Mouse (Mus musculus) ovary, adult 18-20 months (tissue): ENCODE data around the gene Mlf2.
A peak's percentile ranks its signal among the peaks of the same experiment; 100 is the strongest.
"Not testable (repeated sequence)": the region's sequence is repeated elsewhere in the genome, so short reads cannot be mapped to it uniquely, and the experiment has no call there.

Source experiments
- DNase-seq: peaks from one replicate; pipeline ENCODE4 v3.0.0; 2022; ENCODE audit warnings: low spot score, mixed read lengths

The Mlf2 gene

DNA sequence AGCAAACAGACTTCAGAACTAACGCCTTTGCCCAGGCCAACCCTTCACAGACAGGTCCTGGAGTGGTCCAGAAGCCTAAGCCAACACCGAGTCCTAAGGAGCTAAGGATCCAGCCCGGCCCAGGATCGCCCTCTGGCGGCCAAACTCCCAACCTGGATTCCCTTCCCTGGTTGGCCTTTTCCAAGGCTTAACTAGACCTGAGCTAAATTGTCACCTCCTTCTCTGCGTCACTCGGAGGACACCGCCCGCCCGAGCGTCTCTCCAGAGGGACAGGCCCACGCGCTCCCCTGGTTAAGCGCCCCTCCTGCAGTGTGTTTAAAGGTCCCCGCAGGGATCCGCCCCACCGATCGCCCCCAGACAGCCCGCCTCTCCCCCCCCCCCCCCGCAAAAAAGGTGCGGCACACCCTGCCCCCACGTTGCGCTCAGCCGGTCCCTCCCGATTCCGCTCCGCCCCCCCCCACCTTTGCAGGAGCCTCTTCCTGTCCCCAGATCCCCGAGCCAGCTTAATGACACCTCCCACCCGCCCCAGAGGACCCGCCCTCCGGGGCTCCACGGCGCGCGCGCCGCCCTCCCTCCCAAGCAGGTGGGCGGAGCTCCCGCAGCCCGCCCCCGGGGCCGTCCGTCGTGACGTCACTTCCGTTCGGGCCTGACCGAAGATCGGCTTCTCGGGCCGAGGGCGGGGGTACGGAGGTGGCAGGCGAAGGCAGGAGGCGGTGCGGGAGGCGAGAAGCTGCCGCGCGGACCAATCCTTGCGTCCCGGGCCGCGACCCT lies at the start of gene Mlf2:
Gene Mlf2, plus strand, starts transcription at position 633 of the 771 bp plus-strand sequence.
- DNase-seq, result peak; percentile 97

DNA sequence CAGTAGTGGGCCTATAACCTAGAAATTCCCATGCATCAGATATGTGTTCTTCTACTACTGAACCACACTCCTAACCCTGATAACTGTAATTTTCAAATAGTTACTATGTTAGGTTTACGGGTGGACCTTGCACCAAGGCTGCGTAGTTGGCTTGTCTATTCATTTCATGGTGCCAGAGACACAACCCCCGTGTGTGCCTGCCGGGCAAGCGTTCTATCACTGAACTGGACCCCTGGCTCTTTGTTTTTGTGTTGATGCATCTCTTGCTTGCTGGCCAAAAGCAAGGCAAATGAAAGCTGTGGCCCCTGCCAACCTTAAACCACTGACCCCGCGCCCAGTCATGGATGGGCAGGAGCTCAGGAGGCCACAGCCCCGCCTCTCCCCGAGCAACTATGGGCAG lies 49.4 kb upstream of the Mlf2 start:
- no peak for DNase-seq

DNA sequence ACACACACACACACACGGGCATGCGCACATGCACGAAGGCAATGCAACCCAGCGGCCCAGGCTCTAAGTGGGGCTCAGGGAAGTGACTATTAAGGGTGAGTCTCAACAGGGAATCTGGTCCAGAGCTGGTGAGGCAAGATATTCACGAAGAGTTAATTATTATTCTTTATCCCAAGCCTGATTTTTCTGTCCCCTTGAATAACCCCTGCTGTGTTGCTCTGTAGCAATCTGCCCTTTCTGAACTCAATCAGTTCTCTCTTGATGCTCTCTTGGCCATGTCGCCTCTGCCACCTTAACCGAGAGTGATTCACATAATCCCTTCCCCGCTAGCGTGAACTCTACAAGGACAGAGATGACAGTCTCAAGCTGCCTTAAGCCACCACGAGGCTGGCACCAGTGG lies 47.8 kb upstream of the Mlf2 start:
- no peak for DNase-seq

GRCm38 (mm10) chr6:124884714-124885500 lies 46.3 kb upstream of the Mlf2 start:
- DNase-seq, result no peak

- no peak for DNase-seq
Observed at GRCm38 (mm10) chr6:124885956-124886381, 45.2 kb upstream of the Mlf2 start.

GRCm38 (mm10) chr6:124887986-124888385 lies 43.2 kb upstream of the Mlf2 start, which contains the start of gene Cd4:
Gene Cd4, minus strand, starts transcription at chr6:124888221.
- no peak for DNase-seq

DNA sequence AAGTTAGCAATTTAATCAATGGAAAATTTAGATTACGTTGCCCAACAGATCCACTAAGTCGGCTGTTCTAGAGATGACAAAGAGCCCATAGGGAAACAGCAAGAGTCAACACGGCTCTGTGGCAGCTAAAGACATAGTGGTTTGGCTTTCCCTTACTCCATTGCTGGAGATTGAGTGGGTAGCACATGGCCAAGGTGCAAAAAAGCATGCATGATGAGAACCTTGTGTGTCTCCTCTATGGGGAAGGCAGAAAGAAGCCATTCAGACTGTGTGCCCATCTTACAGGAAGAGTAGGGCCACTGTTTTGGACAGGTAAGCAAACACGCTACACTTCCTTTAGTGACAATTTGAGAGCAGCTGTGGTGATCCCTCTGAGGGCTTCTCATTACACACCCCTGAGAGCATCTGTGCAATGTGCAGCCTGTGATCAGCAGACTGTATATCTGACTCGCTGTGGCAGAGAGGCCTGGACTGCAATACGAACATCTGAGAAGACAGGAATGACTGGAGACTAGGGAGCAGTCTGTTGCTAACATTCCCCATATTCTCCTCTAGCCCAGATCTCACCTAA lies 42.5 kb upstream of the Mlf2 start:
- no peak for DNase-seq

DNA sequence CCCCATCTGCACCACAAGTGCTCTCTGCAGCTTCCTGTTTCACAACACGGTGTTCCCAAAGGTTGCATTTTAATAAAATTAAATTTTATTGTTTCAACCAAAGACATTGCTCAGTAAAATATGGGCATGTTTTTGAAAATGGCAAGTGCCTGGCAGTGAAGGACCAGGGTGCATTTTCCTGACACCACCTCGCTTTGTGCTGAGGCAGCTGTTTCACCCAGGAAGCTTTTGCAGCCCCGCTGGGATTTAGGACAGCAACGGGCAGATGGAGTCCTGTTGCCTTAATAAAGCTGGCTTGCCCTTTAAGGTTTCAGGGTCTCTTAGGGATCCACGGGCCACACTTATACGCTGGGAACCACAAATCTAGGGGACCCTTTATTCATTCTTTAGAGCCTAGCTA lies 40.2 kb upstream of the Mlf2 start:
- DNase-seq, result no peak

DNA sequence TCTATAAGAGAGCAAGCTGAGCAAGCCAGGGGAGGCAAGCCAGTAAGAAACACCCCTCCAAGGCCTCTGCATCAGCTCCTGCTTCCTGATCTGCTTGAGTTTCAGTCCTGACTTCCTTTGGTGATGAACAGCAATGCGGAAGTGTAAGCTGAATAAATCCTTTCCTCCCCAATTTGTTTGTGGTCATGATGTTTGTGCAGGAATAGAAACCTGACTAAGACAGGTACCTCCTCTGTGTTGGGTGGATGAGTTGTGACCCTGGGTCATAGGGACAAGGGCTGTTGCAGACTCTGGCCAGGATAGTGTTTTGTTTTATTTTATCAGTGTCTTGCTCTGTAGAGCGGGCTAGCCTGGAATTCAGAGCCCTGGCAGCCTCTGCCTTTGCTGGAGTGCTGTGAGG lies 37.1 kb upstream of the Mlf2 start:
- not testable (repeated sequence) for DNase-seq

- no peak for DNase-seq
Observed at GRCm38 (mm10) chr6:124898359-124898758, 32.8 kb upstream of the Mlf2 start.

GRCm38 (mm10) chr6:124900056-124900800 lies 31.0 kb upstream of the Mlf2 start:
- no peak for DNase-seq

GRCm38 (mm10) chr6:124900801-124901480 lies 30.2 kb upstream of the Mlf2 start:
- no peak for DNase-seq

- DNase-seq, result no peak
Observed at GRCm38 (mm10) chr6:124901851-124902250, 29.3 kb upstream of the Mlf2 start.

- peak; percentile 85 for DNase-seq
Observed at GRCm38 (mm10) chr6:124903580-124904151, 27.5 kb upstream of the Mlf2 start.

GRCm38 (mm10) chr6:124904161-124904981 lies 26.8 kb upstream of the Mlf2 start:
- peak; percentile 66 for DNase-seq

DNA sequence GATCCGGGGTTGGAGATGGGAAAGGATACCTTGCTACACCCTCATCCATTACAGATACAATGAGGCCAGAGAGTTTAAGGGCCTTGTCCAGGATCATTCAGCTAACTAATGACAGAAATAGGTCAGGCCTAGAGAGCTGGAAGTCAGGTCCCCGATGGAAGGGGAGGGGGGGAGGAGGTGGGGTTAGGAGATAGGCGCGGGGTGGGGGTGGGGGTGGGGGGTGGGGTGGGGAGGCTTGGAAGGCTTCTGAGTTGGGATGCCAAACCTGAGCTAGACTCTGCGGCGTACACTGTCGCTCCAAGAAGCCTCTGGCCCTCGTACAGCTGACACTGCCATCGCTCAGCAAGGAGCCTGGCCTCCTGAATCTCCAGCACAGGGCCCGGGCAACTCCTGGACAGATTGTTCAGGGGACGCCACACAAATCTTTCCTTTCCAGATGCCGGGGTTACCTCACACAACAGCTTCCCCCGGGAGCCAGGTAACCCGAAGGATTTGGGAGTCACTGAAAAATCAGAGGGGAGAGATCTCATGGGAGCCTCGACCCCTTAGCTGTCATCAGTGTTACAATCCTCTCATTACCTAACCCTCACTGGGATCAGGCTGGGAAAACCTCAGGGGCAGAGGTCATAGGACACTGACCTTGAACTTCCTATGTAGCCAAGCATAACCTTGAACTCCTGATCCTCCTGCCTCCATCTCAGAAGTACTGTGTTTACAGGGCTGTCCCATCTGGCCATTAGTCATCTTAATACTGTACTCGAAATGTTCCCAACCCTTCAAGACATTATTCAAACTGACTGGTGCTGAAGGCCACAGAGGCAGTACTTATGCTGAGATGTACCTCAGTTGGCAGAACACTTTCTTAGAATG lies 26.0 kb upstream of the Mlf2 start:
- no peak for DNase-seq

DNA sequence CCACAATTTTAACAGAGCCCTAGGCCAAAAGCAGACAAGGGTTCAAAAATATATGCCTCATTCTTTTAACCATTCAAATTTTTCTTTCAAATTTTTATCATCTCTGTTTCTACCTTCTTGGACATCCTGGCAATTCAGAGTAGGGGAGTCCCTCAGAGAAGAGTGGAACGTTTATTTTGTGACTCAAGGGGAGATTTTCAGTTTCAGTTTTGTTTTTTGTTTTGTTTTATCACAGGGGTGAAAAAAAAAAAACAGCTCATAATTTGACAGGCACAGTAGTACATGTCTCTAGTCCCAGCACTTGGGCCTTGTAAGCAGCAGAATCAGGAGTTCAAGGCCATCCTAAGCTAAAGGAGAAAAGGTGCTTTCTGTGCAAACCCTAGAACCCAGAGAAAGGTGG lies 23.4 kb upstream of the Mlf2 start:
- no peak for DNase-seq

DNA sequence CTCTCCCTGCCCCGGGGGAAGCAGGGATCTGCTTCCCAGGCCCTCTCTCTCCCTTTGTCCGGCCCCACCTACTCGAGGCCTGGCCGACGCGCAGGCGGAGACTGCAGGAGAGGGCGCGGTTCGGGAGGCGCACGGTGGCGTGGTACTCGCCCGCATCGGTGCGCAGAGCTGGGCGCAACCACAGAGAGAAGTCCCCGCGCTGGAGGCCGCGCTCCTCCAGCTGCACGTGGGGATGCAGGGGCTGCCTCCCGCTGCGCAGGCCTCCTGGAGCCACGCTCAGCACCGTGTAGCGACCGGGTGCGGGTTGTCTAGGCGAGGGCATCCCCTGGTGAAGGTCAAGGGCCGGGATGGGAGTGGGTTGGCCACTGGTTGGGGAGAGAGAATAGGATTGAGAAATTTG lies 21.2 kb upstream of the Mlf2 start:
- DNase-seq, result no peak

- no peak for DNase-seq
Observed at GRCm38 (mm10) chr6:124911533-124912218, 19.5 kb upstream of the Mlf2 start, which contains the start of gene Lag3. Gene Lag3, minus strand, starts transcription at chr6:124911705.
